Mouse (Mus musculus) midbrain, embryonic 12.5 days (tissue): ENCODE data around the gene Wdr81. TPM values are rescaled to one million over a fixed set of nuclear protein-coding genes. Genes with fewer than 3 reads are reported as not detected.

Source experiments
- ATAC-seq: fragments of 200-750 bp; cut with Nextera tagmentation; 2 replicates; pipeline ENCODE4 v1.8.0; 2017; ENCODE audit warnings: low read depth, moderate TSS enrichment, moderate library complexity; ENCODE audit not compliant: low FRiP score
- H3K27ac ChIP-seq: fragments of 300-500 bp; sonication (generic); replicated peaks from 2 replicates; pipeline ENCODE4 v1.5.1; 2016; ENCODE audit warnings: mild to moderate bottlenecking
- H3K27me3 ChIP-seq: fragments of 300-500 bp; sonication (generic); 2 replicates; pipeline ENCODE4 v1.6.1; 2016; ENCODE audit warnings: mild to moderate bottlenecking
- H3K36me3 ChIP-seq: fragments of 300-500 bp; sonication (generic); 2 replicates; pipeline ENCODE4 v1.6.1; 2016
- H3K4me1 ChIP-seq: fragments of 300-500 bp; sonication (generic); 2 replicates; pipeline ENCODE4 v1.6.1; 2016
- H3K4me2 ChIP-seq: fragments of 300-500 bp; sonication (generic); replicated peaks from 2 replicates; pipeline ENCODE4 v1.6.1; 2016; ENCODE audit warnings: mild to moderate bottlenecking, moderate library complexity
- H3K4me3 ChIP-seq: fragments of 300-500 bp; sonication (generic); 2 replicates; pipeline ENCODE4 v1.5.1; 2016; ENCODE audit warnings: mild to moderate bottlenecking
- H3K9ac ChIP-seq: fragments of 300-500 bp; sonication (generic); replicated peaks from 2 replicates; pipeline ENCODE4 v1.6.1; 2016; ENCODE audit warnings: mild to moderate bottlenecking, moderate library complexity
- H3K9me3 ChIP-seq: fragments of 300-500 bp; sonication (generic); 2 replicates; pipeline ENCODE4 v1.6.1; 2016; ENCODE audit warnings: mild to moderate bottlenecking
- WGBS: fragments of 180-500 bp; shearing (Covaris S2); methylation state at CpG from one replicate; pipeline ENCODE4 v1.1.7; 2016; 5-methylcytosine and 5-hydroxymethylcytosine counted together
- polyA plus RNA-seq: library from polyadenylated mRNA; unstranded; fragments of >200 nt; fragmentation: Nextera tagmentation; extraction: Ambion mirVana; gene quantifications from 2 replicates; pipeline ENCODE4 v1.2.1, GENCODE M21; 2016

Wdr81 gene
- polyA plus RNA-seq, 1 experiment from 2014 or later: 8.6 TPM

DNA sequence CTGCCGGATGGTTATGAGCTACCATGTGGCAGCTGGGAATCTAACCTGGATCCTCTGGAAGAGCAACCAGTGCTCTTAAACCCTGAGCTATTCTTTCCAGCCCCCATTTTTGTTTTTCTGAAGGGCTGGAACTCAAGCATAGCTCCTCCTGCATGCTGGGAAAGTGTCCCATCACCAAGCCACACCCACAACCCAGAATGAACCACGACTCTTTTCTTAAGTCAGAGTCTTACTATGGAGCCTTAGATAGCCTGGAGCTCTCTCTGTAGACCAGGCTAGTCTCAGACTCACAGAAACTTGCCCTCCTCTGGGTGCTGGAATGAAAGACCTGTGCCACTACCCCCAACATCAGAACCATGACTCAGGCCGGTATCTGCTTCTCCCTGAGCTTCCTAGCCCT, 5.9 kb downstream of the Wdr81 start:
- 80% methylated on average over 3 of the region's 3 CpGs for WGBS
- peaks cover 7% of the 10 kb centered on the region for H3K4me1 ChIP-seq
- peaks cover 3% of the 10 kb centered on the region for H3K27me3 ChIP-seq
- H3K27ac ChIP-seq: no peak overlapping the region
- ATAC-seq: no peak
- no peaks in the 10 kb centered on the region for H3K9me3 ChIP-seq
- H3K4me2 ChIP-seq: no peak overlapping the region
- no peak overlapping the region for H3K9ac ChIP-seq
- peaks cover 38% of the 10 kb centered on the region for H3K36me3 ChIP-seq
- no peak overlapping the region for H3K4me3 ChIP-seq

DNA sequence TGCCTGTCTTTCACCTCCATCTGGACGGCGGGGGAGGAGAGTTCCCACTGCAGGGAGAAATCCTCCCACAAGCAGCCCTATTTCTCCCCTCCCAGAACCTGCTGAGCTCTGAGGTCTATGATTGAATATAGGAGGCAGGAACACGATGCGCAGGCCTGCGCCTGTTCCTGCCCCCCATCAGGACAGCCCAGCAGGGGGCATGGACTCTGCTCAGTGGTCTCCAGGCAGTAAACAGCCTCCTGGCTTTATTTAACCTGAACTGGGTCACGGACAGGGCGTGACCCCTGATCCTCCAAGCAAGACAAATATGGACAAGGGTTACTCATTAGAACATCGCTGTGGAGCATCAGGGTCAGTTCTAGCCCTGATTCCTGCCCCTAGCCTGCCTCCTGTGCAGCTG, 10.8 kb downstream of the Wdr81 start:
- Histone ChIP-seq H3K9ac (no peak overlapping the region), H3K9me3 (no peaks in the 10 kb centered on the region), H3K4me1 (no peaks in the 10 kb centered on the region), H3K27ac (no peak overlapping the region), H3K4me2 (no peak overlapping the region), H3K27me3 (no peaks in the 10 kb centered on the region), H3K36me3 (peaks cover 37% of the 10 kb centered on the region), H3K4me3 (no peak overlapping the region)
- WGBS: 41% methylated on average over 8 of the region's 8 CpGs
- ATAC-seq: no peak

DNA sequence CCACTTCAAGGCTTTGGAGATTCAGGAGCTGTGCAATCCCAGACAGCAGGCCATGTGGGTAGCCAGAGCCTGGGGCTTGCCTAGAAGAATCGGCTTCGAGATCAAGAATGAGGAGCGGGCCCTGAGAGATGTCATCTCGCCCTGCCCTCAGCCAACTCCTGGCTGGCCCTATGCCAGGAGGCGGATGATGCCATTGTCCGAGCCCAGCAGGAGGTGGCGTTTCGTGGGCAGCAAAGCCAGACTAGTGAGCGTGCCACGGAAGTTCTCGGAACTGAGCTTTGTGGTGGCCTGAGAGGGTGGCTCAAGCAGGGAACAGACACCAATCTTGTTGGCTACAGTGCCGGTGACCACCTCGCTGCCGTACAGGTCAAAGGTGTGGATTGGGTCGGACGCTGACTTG, 12.9 kb downstream of the Wdr81 start:
- Histone ChIP-seq H3K36me3 (peaks cover 24% of the 10 kb centered on the region), H3K4me3 (no peak overlapping the region), H3K4me2 (no peak overlapping the region), H3K27me3 (no peaks in the 10 kb centered on the region), H3K9me3 (no peaks in the 10 kb centered on the region), H3K9ac (no peak overlapping the region), H3K27ac (no peak overlapping the region), H3K4me1 (no peaks in the 10 kb centered on the region)
- no peak for ATAC-seq
- WGBS: 80% methylated on average over 16 of the region's 16 CpGs

DNA sequence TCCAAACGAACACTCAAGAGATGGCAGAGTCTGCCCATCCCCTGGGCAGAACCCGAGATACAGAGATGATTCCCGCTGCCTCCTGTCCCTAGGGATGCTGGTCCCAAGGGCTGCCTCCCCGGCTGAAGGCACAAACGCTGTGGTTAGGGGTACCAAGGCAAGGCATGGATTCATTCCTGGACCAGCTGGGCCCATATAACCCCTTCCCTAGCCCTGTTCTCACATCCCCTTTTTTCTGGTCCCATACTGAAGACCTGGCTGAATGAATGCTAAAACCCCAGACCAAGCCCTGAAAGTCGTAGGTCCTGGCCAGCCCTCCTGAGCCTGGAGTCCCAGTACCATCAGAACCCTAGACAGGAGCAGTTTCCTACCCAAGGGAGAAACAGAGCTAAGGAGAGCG, 13.5 kb downstream of the Wdr81 start:
- 85% methylated on average over 7 of the region's 7 CpGs for WGBS
- no peaks in the 10 kb centered on the region for H3K4me1 ChIP-seq
- peaks cover 24% of the 10 kb centered on the region for H3K36me3 ChIP-seq
- H3K9ac ChIP-seq: no peak overlapping the region
- H3K9me3 ChIP-seq: no peaks in the 10 kb centered on the region
- H3K27ac ChIP-seq: no peak overlapping the region
- H3K27me3 ChIP-seq: no peaks in the 10 kb centered on the region
- no peak overlapping the region for H3K4me2 ChIP-seq
- no peak for ATAC-seq
- no peak overlapping the region for H3K4me3 ChIP-seq

DNA sequence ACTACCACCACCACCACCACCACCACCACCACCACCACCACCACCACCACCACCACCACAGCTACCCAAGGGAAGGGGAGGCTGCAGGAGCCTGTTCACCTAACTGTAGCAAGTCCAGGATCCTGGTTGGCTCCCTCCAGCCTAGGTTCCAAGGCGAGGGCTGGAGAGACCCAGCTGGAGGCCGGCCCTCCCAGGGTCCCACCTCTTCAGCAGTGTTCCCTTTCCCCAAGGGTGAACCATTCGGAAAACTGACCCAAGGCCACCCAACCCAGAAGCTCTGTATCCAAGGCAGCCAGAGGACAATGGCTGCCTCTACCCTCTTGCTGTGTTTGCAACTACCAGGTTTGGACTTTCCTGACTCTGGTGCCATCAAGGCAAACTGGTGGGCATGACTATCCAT, 14.6 kb downstream of the Wdr81 start:
- H3K36me3 ChIP-seq: peaks cover 15% of the 10 kb centered on the region; the same call in 1 of the 2 replicates
- H3K4me3 ChIP-seq: no peak overlapping the region
- WGBS: 81% methylated on average over 3 of the region's 3 CpGs
- no peak for ATAC-seq
- no peaks in the 10 kb centered on the region for H3K4me1 ChIP-seq
- no peak overlapping the region for H3K27ac ChIP-seq
- H3K27me3 ChIP-seq: no peaks in the 10 kb centered on the region
- no peak overlapping the region for H3K4me2 ChIP-seq
- H3K9ac ChIP-seq: no peak overlapping the region
- no peaks in the 10 kb centered on the region for H3K9me3 ChIP-seq

DNA sequence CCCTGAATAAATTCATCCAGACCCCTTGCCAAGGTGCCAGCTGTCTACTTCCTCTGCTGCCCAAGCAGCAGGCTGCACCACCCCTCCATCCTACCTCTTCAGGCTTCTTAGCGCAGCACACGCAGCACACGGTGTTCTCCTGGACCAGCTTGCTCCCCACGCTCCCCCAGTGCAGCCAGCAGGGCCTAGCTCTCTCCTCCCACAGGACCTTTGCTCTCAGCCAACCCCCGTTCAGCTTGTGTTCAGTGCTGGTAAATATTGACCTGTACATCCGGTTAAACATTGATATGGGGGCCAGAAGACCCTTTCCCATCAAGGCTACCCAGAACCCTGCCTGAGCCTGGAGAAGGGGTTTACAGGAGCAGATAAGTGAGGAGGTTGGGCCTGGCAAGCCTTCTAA, 15.2 kb downstream of the Wdr81 start, which contains the start of gene Serpinf2:
TSS of gene Serpinf2 (minus strand) at position 229 of the 400 bp plus-strand sequence.
- no peak for ATAC-seq
- no peak within 1 kb of the TSS for H3K4me2 ChIP-seq
- no peak within 1 kb of the TSS for H3K4me3 ChIP-seq
- no peaks in the 10 kb centered on the region for H3K27me3 ChIP-seq
- H3K9ac ChIP-seq: no peak within 1 kb of the TSS
- no peak within 1 kb of the TSS for H3K27ac ChIP-seq
- no peaks in the 10 kb centered on the region for H3K4me1 ChIP-seq
- 0 out of 2 replicates have a peak, but pooled peaks cover 3% of the 10 kb centered on the region for H3K9me3 ChIP-seq
- peaks cover 12% of the 10 kb centered on the region; the same call in 1 of the 2 replicates for H3K36me3 ChIP-seq
- WGBS: 89% methylated on average over 6 of the region's 6 CpGs

DNA sequence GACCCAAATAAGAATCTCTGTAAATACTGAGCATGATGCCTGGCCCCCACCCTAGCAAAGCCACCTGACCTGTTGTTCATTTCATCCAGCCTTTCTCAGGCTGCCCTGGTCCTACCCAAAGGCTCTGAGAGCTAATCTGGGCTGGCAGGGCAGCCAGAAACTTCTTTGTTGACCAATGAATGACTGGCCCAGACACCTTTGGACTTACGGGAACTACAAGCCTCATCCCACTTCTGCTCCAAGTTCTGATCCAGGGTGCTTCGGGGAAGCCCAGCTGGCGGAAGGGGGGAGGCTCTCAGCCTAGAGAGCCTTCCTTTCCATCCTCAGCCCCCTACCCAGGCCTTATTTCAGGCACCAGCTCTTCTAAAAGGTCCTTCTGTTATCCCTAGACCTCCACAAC, 15.7 kb downstream of the Wdr81 start:
- 0 out of 2 replicates have a peak, but pooled peaks cover 8% of the 10 kb centered on the region for H3K9me3 ChIP-seq
- no peak overlapping the region for H3K4me3 ChIP-seq
- H3K27ac ChIP-seq: no peak overlapping the region
- H3K36me3 ChIP-seq: peaks cover 11% of the 10 kb centered on the region; the same call in 1 of the 2 replicates
- no peak for ATAC-seq
- H3K4me2 ChIP-seq: no peak overlapping the region
- WGBS: 91% methylated on average over 3 of the region's 3 CpGs
- H3K27me3 ChIP-seq: no peaks in the 10 kb centered on the region
- H3K4me1 ChIP-seq: no peaks in the 10 kb centered on the region
- H3K9ac ChIP-seq: no peak overlapping the region

DNA sequence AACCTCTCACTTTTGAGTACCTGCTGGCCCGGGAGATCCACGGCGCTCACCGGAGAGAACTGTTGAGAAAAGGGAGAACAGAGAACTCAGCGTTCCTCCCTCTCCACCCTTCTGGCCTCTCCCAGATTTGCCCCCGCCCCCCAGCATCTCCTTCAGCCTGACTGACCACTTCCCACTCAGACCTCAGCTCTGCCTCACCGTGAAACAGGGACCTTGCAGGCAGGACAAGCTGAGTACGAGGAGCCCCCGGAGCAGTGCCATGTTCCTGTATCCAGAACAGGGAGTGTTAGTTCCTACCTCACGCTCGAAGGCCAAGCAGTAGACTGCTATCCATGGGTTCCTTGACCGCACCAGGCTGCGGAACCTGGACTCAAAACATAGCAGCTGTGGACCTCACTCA, 16.3 kb downstream of the Wdr81 start:
- Histone ChIP-seq H3K27ac (no peak overlapping the region), H3K27me3 (no peaks in the 10 kb centered on the region), H3K9me3 (0 out of 2 replicates have a peak, but pooled peaks cover 8% of the 10 kb centered on the region), H3K4me1 (no peaks in the 10 kb centered on the region), H3K36me3 (peaks cover 11% of the 10 kb centered on the region; the same call in 1 of the 2 replicates), H3K4me2 (no peak overlapping the region), H3K4me3 (no peak overlapping the region), H3K9ac (no peak overlapping the region)
- ATAC-seq: no peak
- 87% methylated on average over 13 of the region's 13 CpGs for WGBS

DNA sequence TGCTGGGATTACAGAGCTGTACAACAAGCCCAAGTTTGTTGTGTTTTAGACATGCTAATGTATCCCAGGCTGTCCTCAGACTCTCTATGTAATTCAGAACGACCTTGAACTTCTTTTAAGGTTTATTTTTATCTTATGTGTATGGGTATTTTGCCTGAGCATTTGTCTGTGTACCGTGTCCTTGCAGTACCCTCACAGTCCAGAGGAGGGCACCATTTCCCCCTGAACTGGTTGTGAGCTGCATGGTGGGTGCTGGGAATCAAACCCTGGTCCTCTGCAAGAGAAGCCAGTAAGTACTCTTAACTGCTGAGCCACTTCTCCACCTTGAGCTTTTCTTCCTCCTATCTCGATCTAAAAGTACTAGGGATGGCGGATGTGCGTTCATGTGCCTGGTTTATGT, 20.4 kb downstream of the Wdr81 start:
- H3K9ac ChIP-seq: no peak overlapping the region
- H3K27me3 ChIP-seq: no peaks in the 10 kb centered on the region
- 88% methylated on average over 5 of the region's 5 CpGs for WGBS
- peaks cover 2% of the 10 kb centered on the region; the same call in 1 of the 2 replicates for H3K4me1 ChIP-seq
- no peak overlapping the region for H3K27ac ChIP-seq
- H3K4me3 ChIP-seq: no peak overlapping the region
- no peak overlapping the region for H3K4me2 ChIP-seq
- H3K36me3 ChIP-seq: no peaks in the 10 kb centered on the region
- no peak for ATAC-seq
- 0 out of 2 replicates have a peak, but pooled peaks cover 8% of the 10 kb centered on the region for H3K9me3 ChIP-seq

DNA sequence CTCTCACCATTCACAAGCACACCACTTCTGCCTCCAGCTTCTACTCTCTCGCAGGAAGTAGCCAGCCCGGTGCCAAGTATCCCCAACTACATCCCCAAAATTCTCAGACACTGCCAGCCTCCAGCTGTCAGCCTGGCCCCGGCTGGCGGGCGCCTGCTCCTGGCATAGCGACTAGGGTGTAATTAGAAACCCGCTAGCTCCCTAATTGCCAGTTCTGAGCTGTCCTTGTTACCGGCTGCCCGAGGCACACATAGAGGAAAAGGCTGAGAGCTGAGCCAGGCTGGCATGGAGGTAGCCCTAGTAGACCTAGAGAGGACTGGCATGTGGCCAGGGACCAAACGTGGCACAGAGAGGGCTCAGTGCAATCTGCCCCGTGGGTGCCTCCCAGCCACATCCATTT, 23.2 kb downstream of the Wdr81 start:
- Histone ChIP-seq H3K27ac (no peak overlapping the region), H3K4me2 (no peak overlapping the region), H3K4me1 (peaks cover 2% of the 10 kb centered on the region; the same call in 1 of the 2 replicates), H3K27me3 (no peaks in the 10 kb centered on the region), H3K9ac (no peak overlapping the region), H3K36me3 (no peaks in the 10 kb centered on the region), H3K9me3 (0 out of 2 replicates have a peak, but pooled peaks cover 8% of the 10 kb centered on the region), H3K4me3 (no peak overlapping the region)
- WGBS: 82% methylated on average over 11 of the region's 11 CpGs
- ATAC-seq: no peak

DNA sequence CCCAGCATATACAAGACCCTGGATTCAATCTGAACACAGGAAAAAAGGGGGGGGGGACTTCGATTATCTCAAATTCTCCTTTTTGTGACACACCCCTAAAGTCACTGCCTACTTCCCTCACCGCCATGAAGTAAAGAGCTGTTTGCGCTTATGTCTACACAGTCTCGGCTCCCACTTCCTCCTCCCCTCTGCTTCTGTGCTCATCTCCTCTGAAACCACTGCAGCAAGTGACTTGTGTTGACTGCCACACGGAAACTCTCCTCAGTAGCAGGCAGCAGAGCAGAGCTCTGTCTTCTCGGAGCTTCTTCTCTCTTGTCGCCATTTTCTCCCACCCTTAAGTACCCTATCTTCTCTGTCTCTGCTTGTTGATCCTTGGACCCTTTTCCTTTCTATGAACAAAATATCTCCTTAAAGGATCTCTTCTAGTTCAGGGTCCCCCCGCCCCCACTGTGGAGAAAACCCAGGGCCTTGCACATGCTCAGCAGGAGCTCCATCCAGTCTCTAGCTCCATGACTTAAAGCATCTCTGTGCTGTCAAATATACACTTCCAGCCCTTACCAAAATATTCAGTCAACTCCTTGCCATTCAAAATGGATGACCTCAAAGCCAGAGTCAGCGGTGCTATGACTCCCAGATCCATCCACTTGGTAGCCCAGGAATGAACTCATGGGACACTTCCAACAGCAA, 25.4 kb downstream of the Wdr81 start:
- Histone ChIP-seq H3K4me3 (no peak overlapping the region), H3K27ac (no peak overlapping the region), H3K9me3 (0 out of 2 replicates have a peak, but pooled peaks cover 3% of the 10 kb centered on the region), H3K4me2 (no peak overlapping the region), H3K4me1 (peaks cover 2% of the 10 kb centered on the region; the same call in 1 of the 2 replicates), H3K9ac (no peak overlapping the region), H3K36me3 (no peaks in the 10 kb centered on the region), H3K27me3 (no peaks in the 10 kb centered on the region)
- ATAC-seq: no peak
- 88% methylated on average over 9 of the region's 9 CpGs for WGBS

DNA sequence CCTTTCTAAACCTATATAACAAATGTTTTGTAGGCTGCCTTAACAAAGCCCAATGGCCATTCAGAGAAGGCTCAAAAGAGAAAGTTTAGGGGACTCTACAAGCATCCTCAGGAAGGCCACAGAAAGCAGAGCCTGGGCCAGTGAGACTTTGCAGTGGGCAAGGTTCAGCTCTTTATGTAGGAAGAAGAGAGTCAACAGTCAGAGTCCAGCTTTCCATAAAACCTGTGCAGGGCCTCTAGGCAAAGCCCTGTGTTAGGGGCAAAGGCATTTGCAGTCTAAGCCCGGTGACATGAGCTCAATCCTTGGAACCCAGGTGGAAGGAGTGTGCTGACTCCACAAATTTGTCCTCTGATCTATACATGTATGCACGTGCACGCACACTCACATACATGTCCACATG, 30.1 kb downstream of the Wdr81 start:
- WGBS: 91% methylated on average over 3 of the region's 3 CpGs
- no peaks in the 10 kb centered on the region for H3K9me3 ChIP-seq
- ATAC-seq: no peak
- no peak overlapping the region for H3K27ac ChIP-seq
- no peak overlapping the region for H3K9ac ChIP-seq
- H3K27me3 ChIP-seq: no peaks in the 10 kb centered on the region
- peaks cover 11% of the 10 kb centered on the region for H3K4me1 ChIP-seq
- no peak overlapping the region for H3K4me3 ChIP-seq
- H3K4me2 ChIP-seq: no peak overlapping the region
- H3K36me3 ChIP-seq: no peaks in the 10 kb centered on the region
